Mouse (Mus musculus): ENCODE results near the gene Cdkn2a. TPM values are rescaled to one million over a fixed set of nuclear protein-coding genes. Genes with fewer than 3 reads are reported as not detected.

Cdkn2a gene
- polyA plus RNA-seq, 1 experiment: 0.93 TPM

DNA sequence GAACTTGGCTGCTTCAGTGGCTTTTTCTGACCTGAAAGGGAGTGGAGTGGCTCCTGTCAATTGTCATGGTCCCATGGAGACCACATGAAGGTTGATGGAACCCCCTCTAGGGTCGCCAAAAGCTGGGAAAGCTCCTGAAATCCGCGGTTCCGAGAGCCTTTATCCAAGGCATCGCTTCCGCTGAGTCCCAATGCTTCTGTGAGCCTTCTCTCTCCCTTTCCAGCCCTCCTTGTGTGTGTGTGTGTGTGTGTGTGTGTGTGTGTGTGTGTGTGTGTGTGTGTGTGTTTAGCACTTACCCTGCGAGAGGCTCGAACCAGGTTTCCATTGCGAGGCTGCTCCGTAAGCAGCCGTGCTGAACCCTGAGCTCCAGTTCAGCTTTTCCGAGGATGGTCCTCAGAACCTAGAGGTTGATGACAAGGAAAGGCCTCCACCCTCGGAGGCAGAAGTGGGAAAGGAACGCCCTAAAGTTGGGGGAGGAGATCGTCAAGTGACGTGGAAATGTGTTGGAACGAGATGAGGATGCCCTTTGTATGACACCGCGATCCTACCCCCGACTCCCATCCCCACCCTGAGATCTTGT is 21.4 kb downstream of the Cdkn2a start:
- TF ChIP-seq CTCF (IDR thresholded peaks at IDR 0.05; ENCODE audit: extremely low read depth, insufficient read length, insufficient replicate concordance, low read depth, low read length): no peak
- TF ChIP-seq POLR2A (IDR thresholded peaks at IDR 0.05; ENCODE audit: low read depth, low read length): no peak
- 5% methylated on average over 20 of the region's 20 CpGs for WGBS
- H3K4me1 ChIP-seq (ENCODE audit: control insufficient read depth, insufficient read depth, insufficient read length, low read length): no peaks in the 10 kb centered on the region; the same call in none of the 2 replicates
- no peak overlapping the region for H3K4me3 ChIP-seq (ENCODE audit: low read depth, low read length)
- H3K27ac ChIP-seq (ENCODE audit: insufficient read depth, low read depth, low read length): no peak overlapping the region
- peaks cover 62% of the 10 kb centered on the region for H3K27me3 ChIP-seq (ENCODE audit: control insufficient read depth, insufficient read depth, low read length)
- H3K36me3 ChIP-seq (ENCODE audit: control insufficient read depth, insufficient read depth, low read length): no peaks in the 10 kb centered on the region

DNA sequence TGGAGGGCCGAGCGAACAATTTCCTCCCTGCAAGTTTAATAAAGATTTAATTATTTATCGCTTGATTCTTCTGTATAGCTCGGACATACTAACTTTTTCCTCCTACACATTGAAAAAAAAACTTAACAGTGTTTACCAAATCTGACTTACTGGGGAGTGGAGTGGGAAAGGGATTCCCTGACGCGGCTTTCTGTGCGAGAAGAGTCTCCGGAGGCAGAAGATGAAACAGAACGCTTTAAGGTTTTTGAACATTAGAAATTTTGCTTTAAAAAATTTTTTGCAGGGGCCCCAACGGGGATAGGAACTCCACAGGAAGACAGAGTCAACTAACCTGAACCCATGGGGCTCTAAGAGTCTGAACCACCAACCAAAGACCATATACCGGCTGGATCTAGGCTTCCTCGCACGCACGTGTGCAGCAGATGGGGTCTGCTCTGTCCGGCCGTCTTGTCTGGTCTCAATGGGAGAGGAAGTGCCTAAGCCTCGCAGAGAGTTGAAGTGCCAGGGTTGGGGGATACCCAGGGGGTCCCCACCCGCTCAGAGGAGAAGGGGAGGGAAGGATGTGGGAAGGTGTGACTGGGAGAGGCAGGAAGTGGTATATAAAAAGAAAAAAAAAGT is 22.2 kb downstream of the Cdkn2a start:
- H3K27me3 ChIP-seq (ENCODE audit: control insufficient read depth, insufficient read depth, low read length): peaks cover 54% of the 10 kb centered on the region
- no peaks in the 10 kb centered on the region for H3K36me3 ChIP-seq (ENCODE audit: control insufficient read depth, insufficient read depth, low read length)
- no peak overlapping the region for H3K4me3 ChIP-seq (ENCODE audit: low read depth, low read length)
- WGBS: 12% methylated on average over 18 of the region's 18 CpGs
- TF ChIP-seq POLR2A (IDR thresholded peaks at IDR 0.05; ENCODE audit: low read depth, low read length): no peak
- TF ChIP-seq CTCF (IDR thresholded peaks at IDR 0.05; ENCODE audit: extremely low read depth, insufficient read length, insufficient replicate concordance, low read depth, low read length): no peak
- no peak overlapping the region for H3K27ac ChIP-seq (ENCODE audit: insufficient read depth, low read depth, low read length)
- no peaks in the 10 kb centered on the region; the same call in none of the 2 replicates for H3K4me1 ChIP-seq (ENCODE audit: control insufficient read depth, insufficient read depth, insufficient read length, low read length)

DNA sequence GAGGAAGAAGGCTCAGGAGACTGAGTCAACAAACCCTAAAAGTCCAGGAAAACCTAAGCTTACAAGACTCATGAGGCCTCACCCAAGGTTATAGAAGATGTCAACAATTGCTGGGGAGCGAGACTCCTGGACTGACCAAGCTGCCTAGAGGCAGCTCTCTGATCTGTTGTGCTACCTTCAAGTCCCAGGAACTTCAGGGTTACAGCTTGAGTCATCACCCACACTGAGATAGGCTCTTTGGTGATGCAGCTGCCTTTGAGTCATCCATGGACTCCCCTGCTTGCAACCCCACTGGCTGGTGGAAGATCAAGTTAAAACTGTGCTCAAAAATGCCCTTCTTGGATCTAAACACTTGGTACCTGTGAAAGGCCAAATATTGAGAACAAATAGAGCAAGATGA is 36.7 kb downstream of the Cdkn2a start:
- Histone ChIP-seq H3K27me3 (ENCODE audit: control insufficient read depth, insufficient read depth, low read length) (no peaks in the 10 kb centered on the region), H3K36me3 (ENCODE audit: control insufficient read depth, insufficient read depth, low read length) (no peaks in the 10 kb centered on the region), H3K4me1 (ENCODE audit: control insufficient read depth, insufficient read depth, insufficient read length, low read length) (no peaks in the 10 kb centered on the region), H3K27ac (ENCODE audit: insufficient read depth, low read depth, low read length) (no peak overlapping the region), H3K4me3 (ENCODE audit: low read depth, low read length) (no peak overlapping the region)
- WGBS: 44% methylated on average over 1 of the region's 1 CpGs
- TF ChIP-seq CTCF (IDR thresholded peaks at IDR 0.05; ENCODE audit: extremely low read depth, insufficient read length, insufficient replicate concordance, low read depth, low read length): no peak
- TF ChIP-seq POLR2A (IDR thresholded peaks at IDR 0.05; ENCODE audit: low read depth, low read length): no peak

DNA sequence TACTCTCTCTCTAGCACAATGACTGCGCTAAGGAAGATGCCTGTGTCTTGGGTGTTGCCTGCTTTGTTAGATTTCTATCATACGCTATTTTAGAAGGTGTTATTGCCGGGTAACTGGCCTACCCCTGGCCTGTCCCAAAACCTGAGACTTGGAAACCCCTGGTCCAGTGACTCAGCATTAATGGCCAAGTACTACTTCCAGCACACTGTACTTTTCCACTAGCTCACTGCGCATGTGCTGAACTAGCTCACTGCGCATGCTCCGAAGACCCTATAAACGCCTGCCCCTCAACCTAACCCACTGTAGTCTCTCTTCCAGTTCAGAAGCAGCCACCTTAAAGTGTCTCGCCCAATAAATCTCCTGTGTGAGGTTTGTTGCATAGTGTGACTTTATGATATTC is 60.0 kb downstream of the Cdkn2a start:
- Histone ChIP-seq H3K36me3 (ENCODE audit: control insufficient read depth, insufficient read depth, low read length) (no peaks in the 10 kb centered on the region), H3K4me1 (ENCODE audit: control insufficient read depth, insufficient read depth, insufficient read length, low read length) (no peaks in the 10 kb centered on the region), H3K27me3 (ENCODE audit: control insufficient read depth, insufficient read depth, low read length) (no peaks in the 10 kb centered on the region), H3K4me3 (ENCODE audit: low read depth, low read length) (no peak overlapping the region), H3K27ac (ENCODE audit: insufficient read depth, low read depth, low read length) (no peak overlapping the region)
- no peak for TF ChIP-seq CTCF (IDR thresholded peaks at IDR 0.05; ENCODE audit: extremely low read depth, insufficient read length, insufficient replicate concordance, low read depth, low read length)
- TF ChIP-seq POLR2A (IDR thresholded peaks at IDR 0.05; ENCODE audit: low read depth, low read length): no peak
- WGBS: 89% methylated on average over 8 of the region's 8 CpGs

Other genes starting within 250 kb of the Cdkn2a start
- 0.76 and 0.87 TPM in 2 replicates for gene Mtap, start 157.5 kb downstream of the Cdkn2a start, polyA plus RNA-seq (2012; rRNA removed)
- gene Cdkn2b, start 16.4 kb upstream of the Cdkn2a start, polyA plus RNA-seq (2012; rRNA removed): 136 and 280 TPM in 2 replicates

Measured in small intestine, adult 2 months (tissue).